Mouse (Mus musculus) retina, embryonic 14.5 days (tissue): ENCODE measurements around the gene Atp7a.
"Not testable (repeated sequence)": the region's sequence is repeated elsewhere in the genome, so short reads cannot be mapped to it uniquely, and the experiment has no call there.

Experiments used
- DNase-seq: peaks from one replicate; pipeline ENCODE4 v3.0.0-alpha.2; 2015; ENCODE audit warnings: low spot score

Atp7a gene

GRCm38 (mm10) chrX:106026418-106027342, at the start of gene Atp7a:
Atp7a (plus strand) TSS chrX:106027276.
- DNase-seq: peak; percentile 91

GRCm38 (mm10) chrX:106001605-106002004, 25.5 kb upstream of the Atp7a start:
- DNase-seq: no peak

GRCm38 (mm10) chrX:106010762-106011161, 16.3 kb upstream of the Atp7a start:
- no peak for DNase-seq

- peak; percentile 92 for DNase-seq
These were observed 15.5 kb upstream of the Atp7a start, which contains the start of gene Magt1 for GRCm38 (mm10) chrX:106011465-106012159. Magt1 (minus strand) TSS chrX:106011906.

GRCm38 (mm10) chrX:106012559-106012958, 14.5 kb upstream of the Atp7a start:
- DNase-seq: no peak

GRCm38 (mm10) chrX:106013217-106013616, 13.9 kb upstream of the Atp7a start:
- peak; percentile 70 for DNase-seq

GRCm38 (mm10) chrX:106014741-106015377, 12.2 kb upstream of the Atp7a start:
- DNase-seq: not testable (repeated sequence)

- peak; percentile 93 for DNase-seq
These were observed 11.3 kb upstream of the Atp7a start, which contains the start of gene Cox7b for GRCm38 (mm10) chrX:106015571-106016322. Cox7b (plus strand) TSS chrX:106015700.

GRCm38 (mm10) chrX:106017102-106017501, 10.0 kb upstream of the Atp7a start:
- no peak for DNase-seq

GRCm38 (mm10) chrX:106017516-106017915, 9.6 kb upstream of the Atp7a start:
- no peak for DNase-seq

- DNase-seq: no peak
These were observed 233 bp downstream of the Atp7a start for GRCm38 (mm10) chrX:106027343-106027674.

GRCm38 (mm10) chrX:106030176-106030575, 3.1 kb downstream of the Atp7a start:
- no peak for DNase-seq

GRCm38 (mm10) chrX:106031124-106031523, 4.0 kb downstream of the Atp7a start:
- no peak for DNase-seq

- DNase-seq: no peak
These were observed 8.7 kb downstream of the Atp7a start for GRCm38 (mm10) chrX:106035727-106036126.

GRCm38 (mm10) chrX:106037185-106037752, 10.2 kb downstream of the Atp7a start:
- DNase-seq: no peak

- no peak for DNase-seq
These were observed 17.0 kb downstream of the Atp7a start for GRCm38 (mm10) chrX:106043863-106044617.

- no peak for DNase-seq
These were observed 18.4 kb downstream of the Atp7a start for GRCm38 (mm10) chrX:106045455-106045854.

- no peak for DNase-seq
These were observed 18.9 kb downstream of the Atp7a start for GRCm38 (mm10) chrX:106045928-106046327.

GRCm38 (mm10) chrX:106048191-106048590, 21.1 kb downstream of the Atp7a start:
- DNase-seq: no peak

- not testable (repeated sequence) for DNase-seq
These were observed 50.8 kb downstream of the Atp7a start for GRCm38 (mm10) chrX:106077858-106078257.
